Mouse (Mus musculus) large intestine, adult 2 months (tissue): ENCODE measurements around the gene Phactr2. TPM values are rescaled to one million over a fixed set of nuclear protein-coding genes. Genes with fewer than 3 reads are reported as not detected.

ENCODE experiments used
- DNase-seq: peaks from one replicate; pipeline ENCODE4 v3.0.0-alpha.2; 2012; ENCODE audit warnings: low read depth, low spot score
- WGBS: fragments of 180-500 bp; shearing (Covaris S2); methylation state at CpG from one replicate; pipeline ENCODE4 v1.1.7; 2018; 5-methylcytosine and 5-hydroxymethylcytosine counted together
- polyA plus RNA-seq: library from polyadenylated mRNA; depleted of rRNA; stranded (reverse); fragments of >200 nt; gene quantifications from 2 replicates; pipeline ENCODE4 v1.2.3, GENCODE M21; 2012

Gene Phactr2
- polyA plus RNA-seq, 1 experiment, result 3.7 TPM

DNA sequence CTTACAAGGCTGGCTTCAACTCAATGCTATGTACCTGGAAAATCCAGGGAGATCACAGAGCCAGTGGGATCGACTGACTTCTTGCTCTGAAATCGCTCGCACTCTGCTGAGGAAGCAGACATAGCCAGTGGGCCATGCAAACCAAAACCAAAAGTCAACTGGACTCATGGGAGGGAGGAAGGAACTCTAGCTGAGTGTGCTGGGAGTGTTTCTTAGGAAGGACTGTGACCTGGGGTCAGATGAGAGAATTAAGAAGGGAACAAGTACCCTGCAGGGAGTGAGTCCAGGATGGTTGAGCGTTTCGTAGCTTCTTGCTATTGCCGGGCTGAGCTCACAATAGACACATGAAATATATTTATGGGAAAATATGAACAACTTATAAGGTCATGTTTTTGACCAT lies 174.0 kb downstream of the Phactr2 start:
- no peak for DNase-seq
- WGBS, result 81% methylated on average over 6 of the region's 6 CpGs

DNA sequence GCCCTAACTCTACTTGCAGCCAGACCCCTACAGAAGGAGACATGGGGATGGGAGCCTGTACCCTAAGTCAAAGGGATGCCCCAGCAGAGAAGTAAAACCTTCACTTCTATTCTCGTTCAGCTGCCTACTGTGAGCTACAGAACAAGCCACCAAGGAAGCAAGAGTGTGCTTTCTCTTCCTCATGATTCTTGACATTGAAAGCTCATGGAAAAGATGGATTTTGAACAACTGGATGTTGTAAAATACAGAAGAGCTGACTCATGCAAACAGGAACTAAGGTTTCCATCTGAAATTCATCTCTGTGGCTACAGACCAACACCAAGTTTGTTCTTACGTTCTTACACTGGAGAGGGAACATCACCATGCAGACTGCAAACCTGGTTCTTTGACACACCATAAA lies 179.3 kb downstream of the Phactr2 start:
- 78% methylated on average over 2 of the region's 2 CpGs for WGBS
- no peak for DNase-seq

DNA sequence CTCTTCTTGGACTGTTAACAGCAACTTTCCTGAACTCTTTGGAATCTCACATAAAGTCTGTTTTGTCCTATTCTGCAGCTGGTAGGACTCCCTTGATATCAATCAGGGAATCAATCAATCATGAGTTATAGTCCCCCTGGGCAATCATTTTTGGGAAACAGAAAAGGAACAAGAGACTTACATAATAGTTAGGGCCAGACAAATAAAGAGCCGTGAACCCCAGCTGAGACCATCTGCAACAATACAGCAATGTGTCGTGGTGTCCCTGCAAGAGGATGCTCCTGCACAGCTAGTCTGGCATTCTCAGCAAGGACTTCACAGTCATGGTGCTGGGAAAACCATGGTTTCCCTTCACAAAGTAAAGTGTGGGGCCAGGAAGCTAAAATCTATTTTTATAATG lies 182.2 kb downstream of the Phactr2 start:
- no peak for DNase-seq
- 85% methylated on average over 2 of the region's 2 CpGs for WGBS

DNA sequence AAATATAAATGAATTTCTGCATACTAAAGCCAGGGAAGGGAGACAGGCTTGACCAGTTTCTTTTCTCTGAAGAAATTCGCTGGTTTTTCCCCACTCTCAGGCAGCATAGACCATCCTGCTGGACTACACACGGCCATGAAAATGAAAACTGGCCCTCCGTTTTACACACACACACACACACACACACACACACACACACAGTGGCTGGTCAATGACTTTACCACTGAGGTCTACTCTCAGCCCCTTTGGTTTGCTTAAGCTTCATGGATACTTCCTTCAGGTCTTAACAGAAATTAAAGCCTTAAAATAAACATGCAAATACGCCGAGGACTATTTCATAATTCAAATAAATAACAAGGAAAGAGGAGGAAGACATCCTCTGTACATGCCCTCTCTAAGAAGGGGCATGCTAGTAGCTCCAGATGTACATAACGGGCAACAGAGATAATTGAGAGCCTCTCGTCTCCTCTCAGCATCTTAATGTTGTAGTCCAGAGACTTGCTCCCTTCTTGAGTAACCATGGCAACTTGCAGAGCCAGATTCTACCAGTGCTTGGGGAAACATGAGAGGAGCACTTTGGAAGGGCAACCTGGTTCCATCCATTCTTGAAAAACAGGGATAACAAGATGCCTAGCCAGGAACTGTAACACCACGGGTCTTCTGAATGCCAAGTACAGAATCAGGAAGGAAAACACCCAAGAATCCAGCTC lies 184.8 kb downstream of the Phactr2 start:
- 84% methylated on average over 8 of the region's 8 CpGs for WGBS
- DNase-seq, result no peak

DNA sequence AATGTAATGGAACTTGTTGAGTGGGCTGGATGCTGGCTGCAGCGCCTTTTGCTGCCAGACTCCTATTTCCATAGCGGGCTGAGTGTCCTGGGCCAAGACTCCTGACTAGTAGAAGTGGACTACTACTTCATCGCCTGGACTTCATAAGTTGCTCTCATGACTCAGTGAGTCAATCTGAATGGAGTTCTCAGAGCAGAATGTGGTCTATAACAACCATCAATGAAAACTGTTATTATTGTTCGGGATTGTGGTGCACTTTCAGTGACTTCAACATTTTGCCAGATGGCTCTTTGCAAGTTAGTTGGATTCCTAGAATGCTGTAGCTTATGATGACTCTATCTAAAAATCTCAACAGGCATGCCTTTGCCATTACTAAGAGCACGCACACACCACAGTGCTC lies 185.9 kb downstream of the Phactr2 start:
- WGBS, result 91% methylated on average over 5 of the region's 5 CpGs
- no peak for DNase-seq

DNA sequence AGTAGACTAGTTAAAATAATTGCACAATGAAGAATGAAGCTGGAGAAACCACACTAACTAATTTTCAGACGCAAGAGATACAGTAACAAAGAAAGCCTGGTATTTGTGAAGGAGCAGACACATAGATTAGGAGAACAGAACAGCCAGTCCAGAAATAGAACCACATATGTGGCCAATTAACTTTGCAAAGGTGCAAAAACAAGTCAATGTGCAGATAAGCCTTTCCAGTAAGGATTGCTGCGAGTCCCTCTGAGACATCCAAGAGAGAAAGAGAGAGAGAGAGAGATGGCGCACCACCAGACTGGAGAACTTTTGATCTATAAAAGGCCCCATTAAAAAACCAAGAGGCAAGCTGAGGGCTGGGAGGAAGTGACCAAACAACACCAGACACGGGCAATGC lies 190.8 kb downstream of the Phactr2 start:
- no peak for DNase-seq
- 82% methylated on average over 4 of the region's 4 CpGs for WGBS

DNA sequence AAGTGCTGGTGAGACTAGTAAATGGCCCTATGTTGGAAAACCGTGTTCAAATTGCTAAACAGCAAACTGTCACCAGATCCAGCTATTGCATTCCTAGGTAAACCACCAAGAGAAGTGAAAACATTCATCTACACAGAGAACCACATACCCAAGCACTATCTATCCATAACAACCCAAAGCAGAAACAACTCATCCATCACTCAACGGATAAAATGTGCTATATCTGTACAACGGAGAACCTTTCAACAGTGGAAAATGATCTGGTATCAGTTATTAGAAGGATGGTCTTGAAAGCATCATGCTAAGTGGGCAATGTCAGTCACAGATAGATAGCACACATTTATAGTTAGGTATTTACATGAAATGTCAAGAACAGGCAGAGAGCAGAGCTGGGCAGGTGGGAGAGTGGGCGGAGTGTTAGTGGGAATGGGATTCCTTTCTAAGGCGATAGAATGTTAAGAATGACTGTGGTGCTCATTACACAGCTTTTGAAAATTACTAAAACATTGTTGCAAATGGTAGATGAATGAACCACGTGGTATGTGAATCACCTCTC lies 193.8 kb downstream of the Phactr2 start:
- WGBS, result 83% methylated on average over 6 of the region's 6 CpGs
- DNase-seq, result no peak

DNA sequence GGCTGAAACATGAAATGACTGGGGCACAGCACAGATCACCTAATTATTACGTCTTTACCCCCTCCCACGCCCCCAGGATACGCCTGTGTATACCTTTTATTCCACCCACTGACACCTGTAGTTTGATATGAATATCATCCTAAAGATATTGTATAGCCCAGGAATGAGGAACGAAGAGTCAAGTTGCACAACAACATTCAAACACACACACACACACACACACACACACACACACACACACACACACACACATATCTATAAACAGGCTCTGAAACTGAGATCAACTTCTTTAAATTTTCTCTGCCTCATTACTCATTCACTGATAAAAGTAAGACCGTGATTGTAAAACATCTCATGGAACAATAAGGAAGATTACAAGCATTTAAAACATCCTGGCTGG lies 197.9 kb downstream of the Phactr2 start:
- no peak for DNase-seq
- WGBS, result 52% methylated on average over 5 of the region's 5 CpGs

DNA sequence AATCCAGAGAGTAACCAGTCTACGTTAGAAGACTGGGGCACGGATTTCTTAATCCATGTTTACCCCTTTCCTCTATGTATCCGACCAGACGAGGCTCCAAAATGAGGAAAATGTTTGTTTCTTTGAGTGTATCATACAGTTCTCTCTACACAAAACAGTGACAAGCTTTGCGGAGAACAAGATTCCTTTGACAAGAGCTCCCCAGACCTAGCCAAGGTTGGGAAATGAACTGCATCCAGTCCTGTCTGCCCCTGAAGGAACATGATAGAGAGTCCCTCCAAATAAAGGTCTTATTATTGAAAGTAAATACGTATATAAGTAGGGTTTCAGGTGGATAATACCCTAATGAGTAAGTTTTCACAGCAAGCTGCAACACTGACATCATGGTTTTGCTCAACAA lies 199.1 kb downstream of the Phactr2 start:
- WGBS, result 84% methylated on average over 6 of the region's 6 CpGs
- no peak for DNase-seq

DNA sequence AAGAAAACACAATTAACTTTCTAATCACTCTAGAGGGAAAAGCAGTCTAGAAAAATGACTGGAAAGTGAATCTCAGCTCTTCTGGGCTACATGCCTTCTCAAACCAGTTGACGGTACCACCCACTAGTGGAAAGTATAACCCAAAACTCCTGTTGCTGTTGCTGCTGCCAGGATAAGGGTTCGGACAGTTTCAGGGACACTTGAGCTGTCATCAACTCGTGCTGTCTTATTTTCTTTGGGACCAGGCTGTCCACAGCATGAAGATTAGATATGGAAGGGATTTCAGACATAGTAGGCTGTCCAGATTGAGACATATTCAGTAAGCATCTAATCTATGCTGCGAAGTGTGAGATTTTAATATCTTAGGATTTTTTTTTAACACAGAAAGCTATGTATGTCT lies 199.5 kb downstream of the Phactr2 start:
- 89% methylated on average over 4 of the region's 4 CpGs for WGBS
- DNase-seq, result no peak

DNA sequence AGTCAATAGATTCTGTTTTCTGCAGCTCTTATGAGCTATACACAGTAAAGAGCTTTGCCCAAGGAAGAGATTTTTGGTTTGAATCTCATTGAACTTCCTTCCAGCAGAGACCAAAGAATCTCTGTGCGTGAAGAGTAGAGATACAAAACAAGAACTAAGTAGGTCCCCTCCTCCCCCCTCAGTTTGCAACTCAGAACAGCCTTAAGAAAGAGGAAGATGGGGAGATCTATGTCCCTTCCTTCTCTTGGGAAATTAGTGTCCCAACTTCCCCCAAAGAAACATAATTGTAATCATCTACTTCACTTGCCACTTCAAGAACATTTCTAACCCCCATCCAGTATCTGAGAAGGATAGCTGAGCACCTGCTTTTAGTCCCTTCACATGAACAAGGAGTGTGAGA lies 200.5 kb downstream of the Phactr2 start:
- WGBS, result 84% methylated on average over 1 of the region's 1 CpGs
- DNase-seq, result no peak

DNA sequence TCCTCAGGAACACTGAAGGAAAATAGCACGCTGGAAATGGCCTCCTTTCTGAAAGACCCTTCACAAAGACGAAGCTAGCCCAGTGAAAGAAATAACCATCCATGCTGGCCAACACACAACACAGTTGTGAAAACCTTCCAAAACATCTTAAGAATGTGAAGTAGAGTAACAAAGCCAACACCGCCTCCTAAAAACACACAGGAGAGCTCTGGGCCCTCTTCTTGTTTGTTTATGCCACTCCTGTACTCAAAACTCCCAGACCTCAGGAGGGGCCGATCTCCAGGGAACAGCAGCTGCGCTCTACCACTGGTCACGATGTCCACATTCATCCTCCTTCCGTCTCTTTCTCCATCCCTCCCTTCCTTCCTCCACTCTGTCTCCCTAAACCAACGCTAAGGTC lies 202.5 kb downstream of the Phactr2 start:
- no peak for DNase-seq
- WGBS, result 75% methylated on average over 8 of the region's 8 CpGs

DNA sequence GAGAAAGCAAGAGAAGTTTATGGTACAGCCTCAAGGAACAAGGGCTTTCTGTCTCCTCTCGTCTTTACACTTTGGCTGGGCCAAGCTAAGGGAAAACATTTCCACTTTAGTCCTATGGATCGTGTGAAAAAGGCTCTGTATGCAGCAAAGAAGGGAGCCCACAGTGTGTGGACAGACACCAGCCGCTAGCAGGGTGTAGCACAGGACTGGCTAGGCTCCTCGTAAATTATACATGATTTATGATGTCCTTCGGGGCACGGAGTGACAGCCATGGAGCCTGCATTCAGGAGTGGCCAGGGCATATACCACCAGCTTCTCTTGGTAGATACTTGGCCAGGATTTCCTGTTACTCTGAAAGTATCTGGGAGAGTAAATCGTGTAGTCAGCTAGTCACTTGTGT lies 203.1 kb downstream of the Phactr2 start:
- 53% methylated on average over 7 of the region's 7 CpGs for WGBS

DNA sequence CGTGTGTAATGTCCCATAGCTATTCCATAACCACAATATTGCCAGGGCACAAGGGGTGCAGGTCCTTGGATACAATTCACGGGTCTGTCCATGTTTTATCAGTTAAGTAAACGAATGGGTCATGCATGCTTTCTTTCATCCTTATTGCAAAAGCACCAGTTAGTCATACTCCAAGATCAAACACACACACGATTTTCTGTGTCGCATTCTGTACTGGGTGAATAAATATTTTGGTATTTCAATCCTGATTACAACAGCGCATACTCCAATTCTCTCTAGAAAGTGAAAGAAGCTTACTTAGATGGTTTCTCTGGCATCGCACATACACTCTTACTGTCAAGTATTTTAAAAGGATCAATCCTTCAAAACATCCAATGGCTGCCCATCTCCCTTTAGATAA lies 203.9 kb downstream of the Phactr2 start:
- WGBS, result 62% methylated on average over 7 of the region's 7 CpGs
- no peak for DNase-seq

More for the DNA sequence above, 203.1 kb downstream of the Phactr2 start:
- DNase-seq, result no peak

DNA sequence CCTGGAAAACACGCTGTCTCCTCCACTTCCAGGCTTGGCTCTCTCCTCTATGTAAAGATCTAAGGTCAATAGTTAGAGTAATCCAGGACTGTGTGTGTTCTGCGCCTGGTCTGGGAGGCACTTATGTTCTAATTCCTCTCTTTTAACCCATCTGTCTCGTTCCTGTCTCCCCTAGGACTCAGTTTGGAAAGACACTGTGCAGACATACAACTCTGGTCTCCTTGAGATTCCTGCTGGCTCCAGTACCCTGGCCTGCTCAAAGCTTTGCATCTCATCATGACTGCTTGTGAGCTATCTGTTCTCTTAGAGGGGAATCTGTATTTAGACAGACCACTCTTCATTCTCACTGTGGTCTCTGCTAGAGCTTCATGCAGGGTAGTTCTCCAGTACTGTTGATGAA lies 215.0 kb downstream of the Phactr2 start:
- WGBS, result 64% methylated on average over 3 of the region's 3 CpGs
- DNase-seq, result no peak

DNA sequence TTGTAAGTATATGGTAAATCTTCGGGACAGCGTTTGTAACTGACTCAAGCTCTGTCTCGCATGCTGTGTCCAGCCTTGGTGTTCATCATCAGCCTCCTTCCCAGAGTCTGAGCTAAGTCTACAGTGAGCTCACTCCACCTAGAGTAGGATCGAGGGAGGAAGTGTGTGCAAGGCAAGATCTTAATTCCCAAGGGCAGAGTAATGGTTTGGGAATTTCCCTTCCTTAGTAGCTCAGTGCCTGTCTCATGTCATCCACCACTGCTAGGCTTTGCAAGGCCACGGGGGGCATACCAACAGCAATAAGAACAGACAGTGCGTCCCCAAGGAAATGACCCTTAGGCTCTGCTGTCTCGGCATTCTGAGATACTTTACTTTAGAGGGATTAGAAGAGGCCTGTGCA lies 218.0 kb downstream of the Phactr2 start:
- no peak for DNase-seq
- 78% methylated on average over 7 of the region's 7 CpGs for WGBS

DNA sequence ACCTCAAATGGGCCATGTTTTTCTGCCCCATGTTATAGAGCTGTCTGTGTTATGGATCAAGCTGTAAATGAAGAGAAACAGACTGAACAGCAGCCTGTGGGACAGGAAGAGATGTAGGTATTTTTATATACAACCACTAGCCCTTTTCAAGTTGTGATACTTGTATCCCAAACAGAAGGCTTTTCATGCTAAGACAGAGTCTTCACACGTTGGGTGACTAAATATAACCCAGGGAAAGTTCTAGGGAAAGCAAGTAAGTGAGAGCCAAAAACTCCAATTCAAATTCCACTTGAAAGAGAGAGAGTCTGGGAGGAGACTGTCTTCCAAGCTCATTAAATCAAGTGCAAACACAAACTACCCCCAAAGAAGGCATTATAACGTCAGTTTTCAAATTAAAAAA lies 223.9 kb downstream of the Phactr2 start:
- 32% methylated on average over 2 of the region's 2 CpGs for WGBS

DNA sequence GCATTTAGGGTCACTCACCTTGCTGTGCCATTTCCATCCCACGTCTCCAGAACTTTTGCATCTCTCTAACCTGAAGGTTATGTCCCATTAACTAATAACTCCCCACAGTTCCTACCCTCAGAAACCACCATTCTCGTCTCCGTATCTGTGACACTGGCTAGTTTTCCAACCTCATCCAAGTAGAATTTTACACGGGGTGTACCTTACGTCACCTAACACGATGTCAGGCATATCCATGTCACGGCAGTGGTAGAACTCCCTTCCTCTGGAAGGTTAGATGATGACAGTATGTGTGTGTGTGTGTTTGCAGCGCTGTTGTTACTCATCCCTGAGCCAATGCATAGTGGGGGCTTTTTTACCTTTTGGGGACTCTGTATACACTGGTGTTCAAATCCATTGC lies 225.1 kb downstream of the Phactr2 start:
- DNase-seq, result no peak
- WGBS, result 96% methylated on average over 8 of the region's 8 CpGs

More for the DNA sequence above, 223.9 kb downstream of the Phactr2 start:
- no peak for DNase-seq

DNA sequence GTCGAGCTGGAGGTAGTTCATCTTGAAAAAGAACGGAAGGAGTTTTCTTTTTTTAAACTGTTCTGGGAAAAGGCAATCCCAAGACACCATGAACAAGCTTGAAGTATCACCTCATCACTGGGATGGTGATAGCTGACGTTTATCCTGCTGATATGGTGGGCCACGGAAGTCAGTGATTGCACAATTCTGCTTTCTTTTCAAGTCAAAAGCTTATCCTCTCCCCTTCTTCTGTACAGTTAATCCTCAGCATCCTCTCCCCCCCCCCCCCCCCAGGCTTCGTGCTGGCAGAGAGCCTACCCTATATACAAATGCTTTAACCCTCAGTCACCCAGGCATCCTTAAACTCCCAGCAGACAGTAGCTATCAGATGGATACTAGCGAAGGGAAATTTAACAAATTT lies 228.5 kb downstream of the Phactr2 start:
- 68% methylated on average over 6 of the region's 6 CpGs for WGBS
- DNase-seq, result no peak

DNA sequence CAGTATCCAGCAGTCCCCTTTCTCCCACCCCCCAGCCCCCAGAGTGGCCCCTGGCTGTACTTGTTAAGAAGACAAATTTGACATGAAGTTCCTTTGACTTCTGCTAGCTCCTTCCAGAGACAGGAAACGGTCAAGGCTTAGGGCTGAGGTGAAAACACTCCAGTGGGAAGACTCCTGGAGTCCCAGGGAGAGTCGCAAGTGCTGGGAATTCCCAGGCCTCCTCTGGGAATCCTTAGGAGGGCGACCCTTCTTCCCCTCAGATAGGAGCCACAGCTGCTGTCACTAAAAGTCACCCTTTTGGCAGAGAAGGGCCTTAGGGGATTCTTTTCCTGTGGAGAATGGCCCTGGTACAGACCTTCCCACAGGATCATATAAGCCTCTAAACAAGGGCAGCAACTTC lies 230.0 kb downstream of the Phactr2 start:
- DNase-seq, result no peak
- 79% methylated on average over 3 of the region's 3 CpGs for WGBS

DNA sequence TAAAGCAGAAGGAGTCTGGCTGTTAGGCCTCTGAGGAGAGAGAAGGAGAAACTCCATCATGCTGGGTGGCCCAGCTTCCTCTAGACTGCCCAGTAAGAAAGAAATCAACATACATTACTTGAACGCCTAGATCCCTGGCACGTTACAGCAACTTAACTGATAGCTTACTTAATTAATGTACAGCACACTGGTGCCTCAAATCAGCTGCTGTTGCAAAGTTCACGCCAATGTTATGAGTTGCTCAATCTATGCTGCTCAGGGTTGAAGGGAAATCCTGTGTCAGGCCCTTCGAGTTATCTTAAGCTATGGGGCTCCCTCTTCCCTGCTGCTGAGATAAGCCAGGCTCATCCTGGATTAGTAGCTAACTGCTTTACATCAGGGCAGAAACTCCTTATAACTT lies 233.8 kb downstream of the Phactr2 start:
- WGBS, result 64% methylated on average over 4 of the region's 4 CpGs
- no peak for DNase-seq

DNA sequence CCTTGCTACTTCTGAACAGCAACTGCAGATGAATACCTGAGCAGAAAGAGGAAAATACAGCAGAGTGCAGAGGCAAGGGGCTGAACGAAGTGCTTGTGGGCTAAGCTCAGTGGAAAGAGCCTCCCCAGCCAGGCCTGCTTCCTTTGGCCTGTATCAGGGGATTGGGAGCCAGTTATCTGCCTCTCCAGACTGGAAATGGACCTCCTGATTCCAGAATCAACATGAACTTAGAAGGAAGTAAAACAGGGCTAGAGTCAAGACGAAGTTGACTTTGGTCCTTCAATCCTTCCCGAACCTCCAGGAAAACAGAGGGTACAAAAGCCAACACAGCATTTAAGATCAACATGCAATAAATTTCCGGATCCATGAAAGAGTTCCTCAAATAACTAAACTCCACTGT lies 236.0 kb downstream of the Phactr2 start:
- 41% methylated on average over 4 of the region's 4 CpGs for WGBS
- DNase-seq, result no peak
